Mouse (Mus musculus) embryonic facial prominence, embryonic 13.5 days (tissue): ENCODE results near the gene Enox1. TPM values are rescaled to one million over a fixed set of nuclear protein-coding genes. Genes with fewer than 3 reads are reported as not detected.
A peak's percentile ranks its signal among the peaks of the same experiment; 100 is the strongest.

Source experiments
- ATAC-seq: fragments of 200-750 bp; cut with Nextera tagmentation; 2 replicates; pipeline ENCODE4 v1.8.0; 2017; ENCODE audit warnings: low read depth; ENCODE audit not compliant: insufficient number of reproducible peaks, insufficient read depth, low FRiP score, low TSS enrichment
- H3K27ac ChIP-seq: fragments of 300-500 bp; sonication (generic); 2 replicates; pipeline ENCODE4 v1.5.1; 2015; ENCODE audit warnings: moderate library complexity, mild to moderate bottlenecking, inconsistent platforms
- H3K27me3 ChIP-seq: fragments of 300-500 bp; sonication (generic); 2 replicates; pipeline ENCODE4 v1.6.1; 2015; ENCODE audit warnings: mild to moderate bottlenecking, inconsistent platforms
- H3K36me3 ChIP-seq: fragments of 300-500 bp; sonication (generic); 2 replicates; pipeline ENCODE4 v1.6.1; 2015; ENCODE audit warnings: mild to moderate bottlenecking, inconsistent platforms
- H3K4me1 ChIP-seq: fragments of 300-500 bp; sonication (generic); 2 replicates; pipeline ENCODE4 v1.6.1; 2015; ENCODE audit warnings: inconsistent platforms
- H3K4me2 ChIP-seq: fragments of 300-500 bp; sonication (generic); 2 replicates; pipeline ENCODE4 v1.6.1; 2015; ENCODE audit warnings: moderate library complexity, mild to moderate bottlenecking, inconsistent platforms
- H3K4me3 ChIP-seq: fragments of 300-500 bp; sonication (generic); 2 replicates; pipeline ENCODE4 v1.5.1; 2015; ENCODE audit warnings: mild to moderate bottlenecking, inconsistent platforms
- H3K9ac ChIP-seq: fragments of 300-500 bp; sonication (generic); 2 replicates; pipeline ENCODE4 v1.6.1; 2015; ENCODE audit warnings: mild to moderate bottlenecking, inconsistent platforms
- H3K9me3 ChIP-seq: fragments of 300-500 bp; sonication (generic); 2 replicates; pipeline ENCODE4 v1.6.1; 2016; ENCODE audit warnings: inconsistent platforms
- WGBS: fragments of 180-500 bp; shearing (Covaris S2); methylation state at CpG from one replicate; pipeline ENCODE4 v1.1.7; 2015; ENCODE audit warnings: mixed read lengths; 5-methylcytosine and 5-hydroxymethylcytosine counted together
- polyA plus RNA-seq: library from polyadenylated mRNA; unstranded; fragments of >200 nt; fragmentation: Nextera tagmentation; extraction: Ambion mirVana; gene quantifications from 2 replicates; pipeline ENCODE4 v1.2.1, GENCODE M21; 2015

Gene Enox1
- polyA plus RNA-seq, 1 experiment from 2014 or later, result 19.6 TPM

- Histone ChIP-seq H3K4me2 (no peak overlapping the region), H3K27me3 (no peaks in the 10 kb centered on the region), H3K36me3 (no peaks in the 10 kb centered on the region), H3K9ac (no peak overlapping the region), H3K27ac (no peak overlapping the region), H3K4me1 (peaks cover 39% of the 10 kb centered on the region), H3K9me3 (no peaks in the 10 kb centered on the region), H3K4me3 (no peak overlapping the region)
- ATAC-seq, result no peak
- WGBS, result 71% methylated on average over 5 of the region's 5 CpGs
These were observed 427.9 kb downstream of the Enox1 start for GRCm38 (mm10) chr14:77584426-77584825.

GRCm38 (mm10) chr14:77585031-77585800 lies 428.7 kb downstream of the Enox1 start:
- no peaks in the 10 kb centered on the region for H3K9me3 ChIP-seq
- no peaks in the 10 kb centered on the region for H3K27me3 ChIP-seq
- H3K4me1 ChIP-seq, result peaks cover 34% of the 10 kb centered on the region
- no peak overlapping the region for H3K4me2 ChIP-seq
- 0 out of 2 replicates have a peak overlapping the region, but pooled peaks have one; percentile 11 for H3K9ac ChIP-seq
- H3K36me3 ChIP-seq, result no peaks in the 10 kb centered on the region
- H3K27ac ChIP-seq, result no peak overlapping the region
- H3K4me3 ChIP-seq, result no peak overlapping the region
- no peak for ATAC-seq
- WGBS, result 59% methylated on average over 11 of the region's 11 CpGs

GRCm38 (mm10) chr14:77586033-77586432 lies 429.5 kb downstream of the Enox1 start:
- WGBS, result 58% methylated on average over 5 of the region's 5 CpGs
- Histone ChIP-seq H3K9ac (no peak overlapping the region), H3K27ac (no peak overlapping the region), H3K9me3 (no peaks in the 10 kb centered on the region), H3K4me2 (no peak overlapping the region), H3K4me3 (no peak overlapping the region), H3K27me3 (no peaks in the 10 kb centered on the region), H3K4me1 (peaks cover 28% of the 10 kb centered on the region), H3K36me3 (no peaks in the 10 kb centered on the region)
- no peak for ATAC-seq

GRCm38 (mm10) chr14:77587182-77587581 lies 430.6 kb downstream of the Enox1 start:
- WGBS, result 55% methylated on average over 5 of the region's 5 CpGs
- no peaks in the 10 kb centered on the region for H3K9me3 ChIP-seq

GRCm38 (mm10) chr14:77593136-77593838 lies 436.7 kb downstream of the Enox1 start:
- peaks cover 3% of the 10 kb centered on the region; the same call in 1 of the 2 replicates for H3K4me1 ChIP-seq
- no peak for ATAC-seq
- H3K27ac ChIP-seq, result no peak overlapping the region
- no peaks in the 10 kb centered on the region for H3K27me3 ChIP-seq
- no peak overlapping the region for H3K9ac ChIP-seq
- H3K9me3 ChIP-seq, result no peaks in the 10 kb centered on the region
- H3K36me3 ChIP-seq, result peaks cover 3% of the 10 kb centered on the region; the same call in 1 of the 2 replicates
- 81% methylated on average over 11 of the region's 11 CpGs for WGBS
- no peak overlapping the region for H3K4me3 ChIP-seq
- H3K4me2 ChIP-seq, result no peak overlapping the region

More at GRCm38 (mm10) chr14:77587182-77587581, 430.6 kb downstream of the Enox1 start:
- no peak for ATAC-seq
- H3K4me2 ChIP-seq, result no peak overlapping the region
- peaks cover 16% of the 10 kb centered on the region for H3K4me1 ChIP-seq
- H3K9ac ChIP-seq, result no peak overlapping the region
- no peak overlapping the region for H3K4me3 ChIP-seq
- H3K27me3 ChIP-seq, result no peaks in the 10 kb centered on the region
- H3K36me3 ChIP-seq, result no peaks in the 10 kb centered on the region
- no peak overlapping the region for H3K27ac ChIP-seq

- 88% methylated on average over 14 of the region's 14 CpGs for WGBS
These were observed 439.9 kb downstream of the Enox1 start for GRCm38 (mm10) chr14:77596216-77597175.

GRCm38 (mm10) chr14:77599016-77599704 lies 442.6 kb downstream of the Enox1 start:
- Histone ChIP-seq H3K4me3 (no peak overlapping the region), H3K4me1 (no peaks in the 10 kb centered on the region), H3K36me3 (no peaks in the 10 kb centered on the region), H3K4me2 (no peak overlapping the region), H3K9ac (no peak overlapping the region), H3K27ac (no peak overlapping the region), H3K27me3 (no peaks in the 10 kb centered on the region), H3K9me3 (no peaks in the 10 kb centered on the region)
- ATAC-seq, result no peak
- 69% methylated on average over 14 of the region's 14 CpGs for WGBS

More at GRCm38 (mm10) chr14:77596216-77597175, 439.9 kb downstream of the Enox1 start:
- no peak for ATAC-seq
- Histone ChIP-seq H3K36me3 (peaks cover 3% of the 10 kb centered on the region; the same call in 1 of the 2 replicates), H3K27ac (no peak overlapping the region), H3K4me3 (no peak overlapping the region), H3K9ac (no peak overlapping the region), H3K4me1 (no peaks in the 10 kb centered on the region), H3K27me3 (no peaks in the 10 kb centered on the region), H3K4me2 (no peak overlapping the region), H3K9me3 (no peaks in the 10 kb centered on the region)

GRCm38 (mm10) chr14:77600773-77601172 lies 444.2 kb downstream of the Enox1 start:
- Histone ChIP-seq H3K9ac (no peak overlapping the region), H3K27me3 (no peaks in the 10 kb centered on the region), H3K9me3 (no peaks in the 10 kb centered on the region), H3K4me1 (no peaks in the 10 kb centered on the region), H3K4me2 (no peak overlapping the region), H3K27ac (no peak overlapping the region), H3K36me3 (0 out of 2 replicates have a peak, but pooled peaks cover 3% of the 10 kb centered on the region), H3K4me3 (no peak overlapping the region)
- ATAC-seq, result no peak
- WGBS, result 86% methylated on average over 1 of the region's 1 CpGs

GRCm38 (mm10) chr14:77601446-77601845 lies 444.9 kb downstream of the Enox1 start:
- Histone ChIP-seq H3K9ac (no peak overlapping the region), H3K4me1 (no peaks in the 10 kb centered on the region), H3K27ac (no peak overlapping the region), H3K9me3 (no peaks in the 10 kb centered on the region), H3K4me2 (no peak overlapping the region), H3K36me3 (0 out of 2 replicates have a peak, but pooled peaks cover 3% of the 10 kb centered on the region), H3K4me3 (no peak overlapping the region), H3K27me3 (no peaks in the 10 kb centered on the region)
- ATAC-seq, result no peak
- WGBS, result 64% methylated on average over 2 of the region's 2 CpGs

GRCm38 (mm10) chr14:77608182-77608839 lies 451.7 kb downstream of the Enox1 start:
- no peaks in the 10 kb centered on the region for H3K27me3 ChIP-seq
- WGBS, result 86% methylated on average over 5 of the region's 5 CpGs
- no peak for ATAC-seq

More at GRCm38 (mm10) chr14:77608182-77608839, 451.7 kb downstream of the Enox1 start:
- no peak overlapping the region for H3K4me2 ChIP-seq
- H3K4me3 ChIP-seq, result no peak overlapping the region
- H3K9me3 ChIP-seq, result no peaks in the 10 kb centered on the region
- H3K36me3 ChIP-seq, result 0 out of 2 replicates have a peak, but pooled peaks cover 3% of the 10 kb centered on the region
- H3K4me1 ChIP-seq, result no peaks in the 10 kb centered on the region
- H3K9ac ChIP-seq, result no peak overlapping the region
- H3K27ac ChIP-seq, result no peak overlapping the region
